Mouse (Mus musculus) intestine, postnatal 0 days (tissue): ENCODE measurements around the gene Sac3d1. TPM values are rescaled to one million over a fixed set of nuclear protein-coding genes. Genes with fewer than 3 reads are reported as not detected.
"Not testable (repeated sequence)": the region's sequence is repeated elsewhere in the genome, so short reads cannot be mapped to it uniquely, and the experiment has no call there.

Source experiments
- ATAC-seq: fragments of 200-750 bp; cut with Nextera tagmentation; 2 replicates; pipeline ENCODE4 v1.8.0; 2017; ENCODE audit warnings: mild to moderate bottlenecking, moderate TSS enrichment, moderate library complexity
- H3K27ac ChIP-seq: fragments of 300-500 bp; sonication (generic); 2 replicates; pipeline ENCODE4 v1.5.1; 2014; ENCODE audit warnings: mild to moderate bottlenecking, low read depth, low read length, moderate library complexity
- H3K27me3 ChIP-seq: fragments of 300-500 bp; sonication (generic); replicated peaks from 2 replicates; pipeline ENCODE4 v1.6.1; 2014; ENCODE audit warnings: low read length, mixed read lengths; ENCODE audit not compliant: control insufficient read depth, insufficient read depth
- H3K36me3 ChIP-seq: fragments of 300-500 bp; sonication (generic); 2 replicates; pipeline ENCODE4 v1.6.1; 2014; ENCODE audit warnings: mild to moderate bottlenecking, moderate library complexity; ENCODE audit not compliant: control insufficient read depth, insufficient read depth
- H3K4me1 ChIP-seq: fragments of 300-500 bp; sonication (generic); replicated peaks from 2 replicates; pipeline ENCODE4 v1.6.1; 2014; ENCODE audit warnings: antibody characterized with exemption, low read length, mixed read lengths; ENCODE audit not compliant: control insufficient read depth, insufficient read depth
- H3K4me2 ChIP-seq: fragments of 300-500 bp; sonication (generic); replicated peaks from 2 replicates; pipeline ENCODE4 v1.6.1; 2014; ENCODE audit warnings: low read depth, mild to moderate bottlenecking, moderate library complexity
- H3K4me3 ChIP-seq: fragments of 300-500 bp; sonication (generic); 2 replicates; pipeline ENCODE4 v1.5.1; 2014; ENCODE audit warnings: low read depth, low read length
- H3K9ac ChIP-seq: fragments of 300-500 bp; sonication (generic); 2 replicates; pipeline ENCODE4 v1.6.1; 2014; ENCODE audit warnings: mild to moderate bottlenecking, low read depth, low read length
- H3K9me3 ChIP-seq: fragments of 300-500 bp; sonication (generic); 2 replicates; pipeline ENCODE4 v1.6.1; 2016; ENCODE audit warnings: mixed run types; ENCODE audit not compliant: control insufficient read depth
- CTCF ChIP-seq: sonication (generic); IDR thresholded peaks from 2 replicates; pipeline ENCODE4 v1.5.1; 2016; ENCODE audit warnings: low read depth, mild to moderate bottlenecking, control low read depth, antibody characterized with exemption, moderate library complexity
- WGBS: fragments of 180-500 bp; shearing (Covaris S2); extraction: QIAGEN DNeasy Blood & Tissue Kit; methylation state at CpG from one replicate; pipeline ENCODE4 v1.1.7; 2014; 5-methylcytosine and 5-hydroxymethylcytosine counted together
- polyA plus RNA-seq: library from polyadenylated mRNA; unstranded; fragments of >200 nt; fragmentation: Nextera tagmentation; extraction: Ambion mirVana; gene quantifications from 2 replicates; pipeline ENCODE4 v1.2.1, GENCODE M21; 2015

The Sac3d1 gene
- polyA plus RNA-seq, 1 experiment from 2014 or later: 19.1 TPM

- H3K4me2 ChIP-seq: no peak overlapping the region
- 0 out of 2 replicates have a peak, but pooled peaks cover 3% of the 10 kb centered on the region for H3K4me1 ChIP-seq
- no peak for ATAC-seq
- TF ChIP-seq CTCF: peak; percentile 42
- WGBS: 64% methylated on average over 5 of the region's 5 CpGs
- no peaks in the 10 kb centered on the region for H3K9me3 ChIP-seq
- no peak overlapping the region for H3K4me3 ChIP-seq
- H3K27me3 ChIP-seq: no peaks in the 10 kb centered on the region
- H3K36me3 ChIP-seq: no peaks in the 10 kb centered on the region
- no peak overlapping the region for H3K27ac ChIP-seq
- H3K9ac ChIP-seq: no peak overlapping the region
Measured at GRCm38 (mm10) chr19:6144842-6145241, 26.4 kb upstream of the Sac3d1 start.

DNA sequence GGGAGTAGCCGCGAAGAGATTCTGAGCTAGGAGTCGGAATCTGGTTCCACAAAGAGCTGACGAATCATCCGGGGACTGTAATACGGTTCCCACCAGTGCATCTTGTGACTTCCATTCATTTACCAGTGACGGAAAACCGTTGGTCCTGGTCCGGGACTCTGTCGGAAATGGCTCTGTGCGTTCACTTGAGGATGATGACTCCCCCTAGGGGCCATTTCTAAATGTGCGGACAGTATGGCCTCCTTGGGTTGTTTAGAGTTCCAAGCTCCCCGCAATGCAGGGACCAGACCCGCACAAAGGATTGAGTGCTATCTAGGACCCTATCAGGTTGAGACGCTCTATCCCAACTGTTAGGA lies 22.9 kb upstream of the Sac3d1 start, which contains the start of gene Arl2:
Arl2 (minus strand) TSS at position 155 of the 356 bp plus-strand sequence.
- Histone ChIP-seq H3K9me3 (no peaks in the 10 kb centered on the region), H3K27me3 (no peaks in the 10 kb centered on the region), H3K4me3 (peak within 1 kb of the TSS; percentile 81), H3K4me2 (peak within 1 kb of the TSS; percentile 97), H3K9ac (peak within 1 kb of the TSS; percentile 76), H3K4me1 (0 out of 2 replicates have a peak, but pooled peaks cover 4% of the 10 kb centered on the region), H3K27ac (peak within 1 kb of the TSS; percentile 92), H3K36me3 (peaks cover 9% of the 10 kb centered on the region)
- peak; percentile 73 for ATAC-seq
- under 1% methylated on average over 15 of the region's 15 CpGs for WGBS
- no peak; the same call in 1 of the 2 replicates for TF ChIP-seq CTCF

DNA sequence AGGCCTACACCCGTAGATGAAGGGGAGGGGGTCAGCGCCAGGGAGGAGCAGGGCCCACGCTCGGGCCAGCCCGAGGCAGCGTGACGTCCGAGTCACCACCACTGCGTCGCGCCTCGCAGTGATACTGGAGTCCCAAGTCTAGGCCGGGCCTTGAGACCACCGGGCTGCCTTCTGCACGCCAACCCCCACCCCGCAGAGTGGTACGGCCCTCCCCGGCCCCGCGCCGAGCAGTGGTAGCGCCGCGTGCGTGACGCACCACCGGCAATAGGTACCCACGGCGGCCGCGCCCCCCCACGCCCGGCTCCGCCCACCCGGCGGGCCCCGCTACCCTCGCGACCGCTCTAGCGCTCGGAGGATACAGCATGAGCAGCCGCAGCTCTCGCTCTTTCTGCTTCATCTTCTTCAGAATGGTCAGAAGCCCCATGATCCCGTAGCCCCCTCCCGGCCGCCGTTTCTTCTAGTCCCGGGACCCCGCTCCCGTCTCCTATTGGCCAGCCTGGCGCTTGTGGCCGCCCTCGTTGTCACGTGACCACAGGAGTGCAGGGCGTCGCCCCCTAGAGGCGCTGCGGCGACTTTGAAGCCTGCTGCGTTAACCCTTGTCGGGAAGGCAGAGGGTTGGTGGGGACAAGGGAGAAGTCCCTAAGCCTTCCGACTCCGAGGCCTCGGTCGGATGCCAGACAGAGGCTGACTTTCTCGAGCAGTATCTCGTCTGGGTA lies 22.4 kb upstream of the Sac3d1 start, which contains the start of gene Batf2:
Batf2 (plus strand) TSS at position 306 of the 716 bp plus-strand sequence.
- H3K4me3 ChIP-seq: peak within 1 kb of the TSS; percentile 81
- H3K36me3 ChIP-seq: peaks cover 15% of the 10 kb centered on the region
- H3K27ac ChIP-seq: peak within 1 kb of the TSS; percentile 92
- 0 out of 2 replicates have a peak, but pooled peaks cover 4% of the 10 kb centered on the region for H3K4me1 ChIP-seq
- under 1% methylated on average over 68 of the region's 68 CpGs for WGBS
- H3K9ac ChIP-seq: peak within 1 kb of the TSS; percentile 76
- no peaks in the 10 kb centered on the region for H3K9me3 ChIP-seq
- H3K27me3 ChIP-seq: no peaks in the 10 kb centered on the region
- TF ChIP-seq CTCF: peak; percentile 86
- peak within 1 kb of the TSS; percentile 97 for H3K4me2 ChIP-seq
- ATAC-seq: peak; percentile 92

DNA sequence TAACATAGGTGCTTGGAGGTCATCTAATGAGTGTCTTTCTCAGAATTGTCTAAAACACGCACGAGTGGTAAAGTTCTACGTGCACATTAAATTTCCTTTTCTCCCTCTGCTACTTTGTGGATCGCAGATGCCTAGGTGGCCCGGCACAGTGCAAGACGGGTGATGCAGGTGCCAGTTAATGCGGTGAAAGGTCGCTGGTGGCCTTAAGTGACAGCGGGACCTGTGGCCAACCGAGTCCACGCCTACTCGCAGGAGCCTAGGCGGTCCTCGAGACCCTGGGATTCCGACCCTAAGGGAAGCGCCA lies 21.9 kb upstream of the Sac3d1 start:
- peak overlapping the region; percentile 92 for H3K27ac ChIP-seq
- peak; percentile 21; the same call in 1 of the 2 replicates for ATAC-seq
- H3K27me3 ChIP-seq: no peaks in the 10 kb centered on the region
- H3K36me3 ChIP-seq: peaks cover 15% of the 10 kb centered on the region
- WGBS: 2% methylated on average over 13 of the region's 16 CpGs
- H3K4me3 ChIP-seq: peak overlapping the region; percentile 81
- peak overlapping the region; percentile 97 for H3K4me2 ChIP-seq
- H3K9me3 ChIP-seq: no peaks in the 10 kb centered on the region
- H3K4me1 ChIP-seq: 0 out of 2 replicates have a peak, but pooled peaks cover 4% of the 10 kb centered on the region
- peak overlapping the region; percentile 76 for H3K9ac ChIP-seq
- TF ChIP-seq CTCF: no peak

DNA sequence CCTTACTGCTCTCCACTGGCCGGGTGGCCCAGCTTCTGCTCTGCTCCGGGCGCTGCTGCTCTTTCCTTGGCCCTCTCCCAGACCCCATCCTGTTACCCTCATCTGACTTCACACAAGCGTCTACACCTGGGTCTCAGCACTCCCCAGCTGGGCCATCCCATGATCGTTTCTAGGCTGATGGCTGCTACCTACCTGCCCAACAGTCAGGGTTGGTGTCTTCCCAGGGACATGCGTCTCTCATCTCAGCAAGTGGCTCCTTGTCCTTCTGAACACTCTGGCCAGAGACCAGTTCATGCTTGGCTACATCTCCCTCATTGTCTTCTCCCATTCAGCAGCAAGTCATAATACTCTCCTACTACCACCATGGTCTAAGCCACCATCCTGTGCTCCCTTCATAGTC lies 21.3 kb upstream of the Sac3d1 start:
- Histone ChIP-seq H3K9me3 (no peaks in the 10 kb centered on the region), H3K4me3 (no peak overlapping the region), H3K36me3 (peaks cover 15% of the 10 kb centered on the region), H3K9ac (0 out of 2 replicates have a peak overlapping the region, but pooled peaks have one; percentile 76), H3K27ac (no peak overlapping the region), H3K4me1 (0 out of 2 replicates have a peak, but pooled peaks cover 4% of the 10 kb centered on the region), H3K27me3 (no peaks in the 10 kb centered on the region), H3K4me2 (peak overlapping the region; percentile 97; the same call in 1 of the 2 replicates)
- no peak for ATAC-seq
- TF ChIP-seq CTCF: no peak
- 94% methylated on average over 6 of the region's 6 CpGs for WGBS

DNA sequence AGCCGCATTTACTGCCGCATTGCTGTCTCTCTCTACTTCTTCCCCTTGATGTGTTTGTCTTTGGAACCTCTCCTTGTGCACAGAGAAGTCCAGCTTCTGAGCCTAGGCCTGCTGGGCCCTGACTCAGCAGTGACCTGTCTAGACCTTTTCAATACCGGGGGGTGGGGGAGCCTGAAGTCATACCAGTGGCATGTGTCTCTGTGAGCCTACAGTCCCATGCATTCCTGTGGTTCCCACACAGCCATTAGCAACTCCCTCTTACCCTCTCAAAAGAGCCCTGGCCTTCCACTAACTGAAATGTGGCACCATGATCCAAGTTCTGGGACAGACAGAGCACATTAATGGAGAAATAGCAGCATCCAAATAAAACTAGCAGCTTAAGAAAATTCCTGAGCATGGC lies 17.9 kb upstream of the Sac3d1 start:
- no peak overlapping the region for H3K4me2 ChIP-seq

GRCm38 (mm10) chr19:6133197-6133596 lies 14.7 kb upstream of the Sac3d1 start:
- H3K27ac ChIP-seq, H3K27me3 ChIP-seq, H3K4me1 ChIP-seq, H3K4me3 ChIP-seq, H3K9me3 ChIP-seq, H3K9ac ChIP-seq, ATAC-seq, H3K4me2 ChIP-seq: not testable (repeated sequence)
- 46% methylated on average over 1 of the region's 1 CpGs for WGBS
- peaks cover 15% of the 10 kb centered on the region for H3K36me3 ChIP-seq

More for the DNA sequence above, 17.9 kb upstream of the Sac3d1 start:
- Histone ChIP-seq H3K27me3 (no peaks in the 10 kb centered on the region), H3K4me1 (0 out of 2 replicates have a peak, but pooled peaks cover 4% of the 10 kb centered on the region), H3K9ac (no peak overlapping the region), H3K36me3 (peaks cover 15% of the 10 kb centered on the region), H3K9me3 (no peaks in the 10 kb centered on the region), H3K27ac (no peak overlapping the region), H3K4me3 (no peak overlapping the region)
- 81% methylated on average over 3 of the region's 3 CpGs for WGBS
- no peak for ATAC-seq
- no peak for TF ChIP-seq CTCF
